Mouse (Mus musculus) stomach, postnatal 0 days (tissue): ENCODE data around the gene Traf3ip1.

Experiments
- CTCF ChIP-seq: IDR thresholded peaks from 2 replicates; pipeline ENCODE4 v1.5.1; 2016; ENCODE audit warnings: antibody characterized with exemption, low read depth, mild to moderate bottlenecking, moderate library complexity
- EP300 ChIP-seq: optimal IDR thresholded peaks from 2 replicates; pipeline ENCODE3; 2016; ENCODE audit warnings: antibody characterized with exemption

GRCm38 (mm10) chr1:91495321-91495720 is 874 bp downstream of the Traf3ip1 start:
- TF ChIP-seq CTCF (no peak), EP300 (no peak)
